Mouse (Mus musculus) MEL (cell line): ENCODE results near the gene Sult6b2.

Source experiments
- CHD1 ChIP-seq: IDR thresholded peaks from 2 replicates; pipeline ENCODE4 v1.6.1; 2012; ENCODE audit warnings: low read depth, mild to moderate bottlenecking, inconsistent platforms, low read length, improper control_type of control experiment
- CHD2 ChIP-seq: IDR thresholded peaks from 2 replicates; pipeline ENCODE4 v1.6.1; 2011; ENCODE audit warnings: low read length, improper control_type of control experiment
- CTCF ChIP-seq, 3 experiments: IDR thresholded peaks in 2 of 3; conservative IDR thresholded peaks in 1 of 3; 2 replicates each; pipeline ENCODE4 v1.5.1; 2011 to 2012; ENCODE audit warnings: low read length in 3 of 3, low read depth in 2 of 3, mild to moderate bottlenecking in 2 of 3, improper control_type of control experiment in 1 of 3, inconsistent platforms in 1 of 3, mixed read lengths in 1 of 3, moderate library complexity in 1 of 3; ENCODE audit not compliant: control insufficient read depth in 1 of 3, insufficient read depth in 1 of 3, poor library complexity in 1 of 3, severe bottlenecking in 1 of 3
- EP300 ChIP-seq, 2 experiments: IDR thresholded peaks; 2 replicates each; pipeline ENCODE4 v1.6.1; 2011; ENCODE audit warnings: improper control_type of control experiment in 2 of 2, low read length in 2 of 2, low read depth in 1 of 2, mild to moderate bottlenecking in 1 of 2
- GABPA ChIP-seq: IDR thresholded peaks from 2 replicates; pipeline ENCODE4 v1.6.1; 2012; ENCODE audit warnings: low read depth, mild to moderate bottlenecking, inconsistent platforms, low read length, improper control_type of control experiment, moderate library complexity
- GATA1 ChIP-seq: IDR thresholded peaks from 2 replicates; pipeline ENCODE4 v1.6.1; 2011; ENCODE audit warnings: low read depth, low read length, improper control_type of control experiment
- HCFC1 ChIP-seq: IDR thresholded peaks from 2 replicates; pipeline ENCODE4 v1.6.1; 2012; ENCODE audit warnings: low read depth, mild to moderate bottlenecking, inconsistent platforms, low read length, improper control_type of control experiment, moderate library complexity
- MAX ChIP-seq: IDR thresholded peaks from 2 replicates; pipeline ENCODE4 v1.6.1; 2011; ENCODE audit warnings: low read length, improper control_type of control experiment
- NRF1 ChIP-seq: IDR thresholded peaks from 2 replicates; pipeline ENCODE4 v1.6.1; 2014; ENCODE audit warnings: low read depth, mild to moderate bottlenecking, inconsistent platforms, low read length, improper control_type of control experiment, moderate library complexity; ENCODE audit not compliant: poor library complexity, insufficient read depth, severe bottlenecking
- POLR2AphosphoS2 ChIP-seq: IDR thresholded peaks from 2 replicates; pipeline ENCODE4 v1.6.1; 2011; ENCODE audit warnings: low read length, improper control_type of control experiment
- RAD21 ChIP-seq: IDR thresholded peaks from 2 replicates; pipeline ENCODE4 v1.6.1; 2011; ENCODE audit warnings: mild to moderate bottlenecking, low read depth, low read length, improper control_type of control experiment
- RCOR1 ChIP-seq: IDR thresholded peaks from 2 replicates; pipeline ENCODE4 v1.6.1; 2012; ENCODE audit warnings: low read depth, mild to moderate bottlenecking, inconsistent platforms, low read length, improper control_type of control experiment
- USF1 ChIP-seq: IDR thresholded peaks from 2 replicates; pipeline ENCODE4 v1.6.1; 2014; ENCODE audit warnings: low read depth, mild to moderate bottlenecking, inconsistent platforms, low read length, improper control_type of control experiment, moderate library complexity
- ZKSCAN1 ChIP-seq: IDR thresholded peaks from 2 replicates; pipeline ENCODE4 v1.6.1; 2012; ENCODE audit warnings: low read depth, mild to moderate bottlenecking, inconsistent platforms, low read length, improper control_type of control experiment, moderate library complexity

- TF ChIP-seq EP300 (IDR thresholded peaks at IDR 0.05; ENCODE audit: low read depth in 1 of 2, low read length in 2 of 2) (no peak), MAX (no peak), HCFC1 (no peak), RCOR1 (no peak), CTCF (IDR thresholded peaks at IDR 0.05 in 2 of 3, conservative IDR thresholded peaks at IDR 0.05 in 1 of 3; ENCODE audit: control insufficient read depth in 1 of 3, insufficient read depth in 1 of 3, low read depth in 2 of 3, low read length in 3 of 3, poor library complexity in 1 of 3, severe bottlenecking in 1 of 3) (no peak), ZKSCAN1 (no peak), GABPA (no peak), POLR2AphosphoS2 (no peak), USF1 (no peak), CHD2 (no peak), GATA1 (no peak), NRF1 (no peak), RAD21 (no peak), CHD1 (no peak)
Observed at GRCm38 (mm10) chr6:142830221-142830620, 25.9 kb upstream of the Sult6b2 start.
